Mouse (Mus musculus) CD4-positive naive resting alpha-beta T cell, adult 57 days (primary cell): Measurements from ENCODE around the gene Gm42742. TPM values are rescaled to one million over a fixed set of nuclear protein-coding genes. Genes with fewer than 3 reads are reported as not detected.

Experiments used
- total RNA-seq: library from RNA; stranded (reverse); gene quantifications from one replicate; pipeline ENCODE4 v1.2.4, GENCODE M21; 2023

The Gm42742 gene
- total RNA-seq: 35.1 TPM

DNA sequence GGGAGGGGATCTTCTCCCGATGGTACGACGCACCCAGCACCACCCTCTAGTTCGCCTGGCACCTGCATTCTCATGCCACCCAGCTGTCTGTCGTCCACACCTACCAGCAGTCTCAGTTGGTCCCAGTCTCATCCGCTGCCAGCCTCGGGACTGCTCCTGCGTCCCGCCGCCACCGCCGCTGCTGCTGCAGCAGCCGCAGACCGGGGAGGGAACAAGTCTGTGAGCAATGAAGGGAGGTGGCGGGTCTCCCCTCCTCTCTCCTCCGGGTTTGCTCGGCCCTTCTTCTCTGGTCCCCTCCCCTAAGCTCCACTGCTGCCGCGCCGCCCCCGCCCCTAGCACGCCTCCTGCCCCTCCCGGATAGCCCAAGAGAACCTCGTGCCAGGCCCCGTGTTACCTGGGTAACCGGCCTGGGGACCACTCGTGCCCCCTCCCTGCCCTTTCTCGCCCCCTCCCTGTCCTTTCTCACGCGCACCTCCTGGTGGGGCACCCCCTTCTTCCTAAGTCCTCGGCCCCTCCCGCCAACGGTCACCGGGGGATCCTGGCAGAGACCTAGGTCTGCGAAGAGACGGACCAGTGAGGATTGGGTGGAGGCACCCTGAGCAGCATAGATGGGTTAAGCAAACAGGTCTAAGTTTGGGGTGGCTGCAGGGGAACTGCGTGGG is at the start of gene Gm42742, which contains the start of gene Prrt2:
Gene Gm42742, minus strand, starts transcription at position 197 of the 662 bp plus-strand sequence.
Gene Prrt2, minus strand, starts transcription at position 311 of the 662 bp plus-strand sequence.

DNA sequence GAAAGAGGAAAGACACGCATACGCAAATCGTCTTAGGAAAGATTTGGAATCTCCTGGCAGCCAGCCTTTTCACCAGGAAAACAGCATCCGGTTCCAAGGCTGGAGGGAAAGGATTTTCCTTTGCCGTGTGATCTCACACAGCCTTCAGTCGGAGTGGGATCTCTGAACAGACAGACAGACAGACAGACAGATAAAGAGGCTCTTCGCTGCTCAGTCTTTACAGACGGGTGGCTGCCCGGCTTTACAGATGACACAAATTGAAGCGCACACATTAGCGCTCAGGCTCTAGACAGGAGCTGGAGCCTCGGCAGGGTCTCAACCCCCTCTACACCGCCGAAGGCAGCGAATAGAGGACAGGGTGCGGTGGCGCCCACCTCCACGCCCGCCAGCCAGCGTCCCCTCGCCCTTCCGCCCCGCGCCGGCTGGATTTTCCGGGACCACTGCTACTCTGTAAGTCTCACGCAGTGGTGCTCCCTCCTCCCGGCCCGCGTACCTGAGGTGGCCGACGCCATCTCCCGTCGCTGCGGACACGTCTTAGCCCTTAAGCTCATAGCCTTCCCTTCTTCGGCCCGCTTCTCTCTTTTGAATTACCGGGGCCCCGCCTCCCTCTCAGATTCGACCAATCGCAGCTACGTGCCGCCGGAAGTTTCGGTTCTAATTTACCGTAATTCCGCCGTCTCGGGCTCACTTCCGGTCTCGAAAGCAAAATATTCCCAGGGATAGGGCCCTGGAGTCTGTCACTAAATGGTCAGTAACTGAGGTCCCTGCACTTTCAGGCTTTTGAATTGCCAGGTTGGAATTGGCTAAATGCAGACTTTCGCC is 21.2 kb upstream of the Gm42742 start, which contains the start of gene Kif22:
Gene Kif22, minus strand, starts transcription at position 621 of the 822 bp plus-strand sequence.

DNA sequence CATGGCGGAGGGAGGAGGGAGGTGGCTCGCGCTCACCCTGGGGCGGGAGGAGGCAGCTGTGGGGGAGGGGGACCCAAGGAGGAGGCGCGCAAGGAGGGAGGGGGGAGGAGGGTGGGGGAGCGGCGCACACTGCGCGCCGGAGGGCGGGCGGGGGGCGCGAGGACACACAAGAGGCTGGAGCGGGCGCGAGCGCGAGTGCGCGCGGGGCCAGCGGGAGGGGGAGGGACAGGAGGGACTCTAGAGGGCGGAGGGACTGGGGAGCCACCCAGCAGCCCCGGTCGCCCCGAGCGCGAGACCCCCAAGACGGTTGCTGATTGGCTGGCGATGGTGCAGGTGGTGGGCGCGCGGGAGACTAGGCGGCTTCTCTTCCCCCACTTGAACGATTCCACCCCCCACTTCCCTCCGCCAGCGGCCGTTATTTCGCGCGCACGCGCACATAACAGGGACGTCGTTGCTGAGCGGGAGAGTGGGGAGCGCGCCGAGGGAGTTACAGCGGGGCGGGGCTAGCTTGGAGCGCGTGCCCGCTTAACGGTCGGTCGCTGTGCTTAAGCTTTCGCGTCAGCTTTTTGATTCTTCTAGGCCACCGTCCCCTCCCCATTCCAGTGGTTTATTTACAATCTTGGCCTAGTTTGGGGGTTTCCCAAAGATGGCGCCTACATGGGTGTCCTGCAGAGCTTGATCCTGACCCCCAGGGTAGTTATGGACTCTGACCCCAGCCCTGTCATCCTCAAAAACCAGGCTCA is 6.3 kb upstream of the Gm42742 start, which contains the start of gene Maz:
Gene Maz, minus strand, starts transcription at position 54 of the 743 bp plus-strand sequence.

DNA sequence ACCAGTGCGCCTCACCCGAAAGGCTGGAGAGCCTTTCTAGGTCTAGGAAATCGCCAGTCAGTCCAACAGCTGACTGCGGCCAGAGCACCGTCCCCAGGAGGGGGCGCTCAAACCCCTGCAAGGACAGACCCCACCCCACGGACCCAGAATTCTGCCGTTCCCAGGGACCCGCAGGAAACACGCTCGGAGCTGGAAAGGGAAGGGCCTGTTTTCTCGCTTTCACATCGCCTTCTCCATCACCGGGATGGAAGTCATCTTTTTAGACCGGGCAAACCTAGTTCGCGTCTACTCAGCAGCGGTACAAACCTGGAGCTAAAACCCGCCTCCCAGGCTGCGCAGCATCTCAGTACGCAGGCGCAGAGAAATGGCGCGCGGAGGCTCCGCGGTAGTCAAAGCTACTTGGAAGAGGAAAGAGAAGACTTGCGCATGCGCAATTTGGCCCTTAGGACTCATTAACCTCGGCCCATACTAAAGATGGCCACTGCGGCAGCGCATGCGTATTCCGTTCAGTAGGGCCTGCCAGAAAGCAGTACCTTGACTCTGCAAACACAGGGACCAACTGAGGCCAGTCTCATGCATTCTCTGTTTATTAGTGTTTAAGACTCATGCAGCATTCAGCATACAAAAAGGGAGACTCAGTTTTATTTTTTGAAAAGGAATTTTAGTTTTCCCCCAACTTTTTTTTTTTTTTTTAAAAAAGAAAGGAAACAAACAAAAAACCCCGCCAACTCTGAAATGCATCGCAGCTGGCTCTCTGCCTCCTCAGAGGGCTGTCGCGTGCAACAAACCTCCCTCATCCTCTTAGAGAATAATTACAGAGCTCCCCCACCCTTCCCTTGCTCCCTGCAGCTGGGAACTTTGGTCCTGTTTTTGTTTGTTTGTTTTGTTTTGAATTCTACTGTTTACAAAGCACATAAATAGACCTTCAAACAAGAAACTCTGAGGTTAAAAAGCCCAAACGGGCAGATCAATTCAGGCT is 3.6 kb downstream of the Gm42742 start, which contains the start of gene Pagr1a:
Gene Pagr1a, minus strand, starts transcription at position 382 of the 979 bp plus-strand sequence.

DNA sequence TGATC is 4.6 kb downstream of the Gm42742 start, which contains the start of gene Pagr1b:
Gene Pagr1b, minus strand, starts transcription at position 4 of the 5 bp plus-strand sequence.

DNA sequence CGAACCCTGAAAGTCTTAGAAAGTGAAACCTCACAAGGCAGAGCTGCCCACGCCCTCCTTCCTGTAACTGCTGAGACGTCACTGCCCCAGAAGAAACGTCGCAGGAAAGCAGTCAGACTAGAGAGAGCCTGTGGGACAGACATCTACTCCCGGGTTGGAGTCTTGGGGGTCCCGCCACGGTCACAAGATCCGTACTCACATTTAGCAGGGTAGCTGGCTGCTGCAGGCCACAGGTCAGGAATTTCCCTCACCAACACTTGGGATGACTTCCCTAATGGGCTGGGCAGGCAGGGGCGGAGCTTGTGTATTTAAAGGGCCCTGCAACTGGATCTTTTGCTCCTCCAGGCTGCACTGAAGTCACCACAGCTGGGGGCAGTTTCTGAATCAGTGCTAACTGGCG is 6.6 kb downstream of the Gm42742 start, which contains the start of gene Mvp:
Gene Mvp, minus strand, starts transcription at position 302 of the 400 bp plus-strand sequence.

DNA sequence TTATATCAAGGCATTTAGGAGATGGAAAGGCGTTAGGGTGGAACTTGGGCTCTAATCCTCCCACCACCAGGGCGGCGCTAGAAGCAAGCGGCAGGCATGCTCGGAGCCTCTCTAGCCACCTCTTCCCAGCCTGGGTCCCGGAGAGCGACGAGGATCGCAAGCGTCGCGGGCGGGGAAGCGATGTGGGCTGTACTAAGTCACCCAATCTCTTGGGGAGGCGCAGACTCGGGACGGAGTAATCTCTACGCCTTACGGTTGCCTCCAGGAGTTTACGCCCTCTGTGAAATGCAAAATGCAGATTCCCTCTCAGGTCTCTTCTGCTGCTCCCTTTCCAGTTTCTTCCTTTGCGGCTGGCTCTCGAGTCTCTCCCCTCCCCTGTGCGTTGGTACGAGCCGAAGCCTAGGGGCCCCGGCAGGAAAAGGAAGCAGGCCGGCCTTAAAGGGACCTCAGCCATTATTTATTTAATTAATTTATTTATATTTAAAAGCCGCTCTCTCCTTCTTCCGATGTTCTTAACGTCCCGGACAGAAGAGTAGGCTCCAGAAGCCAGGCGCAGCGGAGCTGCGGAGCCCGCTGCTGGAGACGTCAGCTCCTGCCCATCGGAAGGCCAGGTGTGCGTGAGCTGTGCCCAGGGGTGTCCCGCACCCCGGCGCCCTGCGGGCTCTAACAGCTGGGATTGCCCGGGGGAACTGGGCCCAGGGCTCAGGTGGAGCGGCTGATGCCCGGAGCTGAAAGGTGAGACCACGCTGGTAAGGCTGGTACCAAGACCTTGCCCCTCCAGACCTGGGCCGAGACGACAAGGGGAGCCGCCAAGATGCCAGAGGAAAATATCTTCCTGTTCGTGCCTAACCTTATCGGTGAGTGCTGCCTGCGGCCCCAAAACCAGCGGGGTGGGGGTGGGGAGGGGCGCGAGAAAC is 44.7 kb downstream of the Gm42742 start, which contains the start of gene Cdiptos:
Gene Cdiptos, minus strand, starts transcription at position 149 of the 917 bp plus-strand sequence.

DNA sequence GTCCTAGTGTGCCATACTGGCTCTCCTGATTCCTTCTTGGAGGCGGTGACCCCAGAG is 45.2 kb downstream of the Gm42742 start, which contains the start of gene Cdipt:
Gene Cdipt, plus strand, starts transcription at position 22 of the 57 bp plus-strand sequence.

Other genes starting within 250 kb of the Gm42742 start
- gene Ypel3, start 244.1 kb downstream of the Gm42742 start, total RNA-seq: 256 TPM
- gene Tbx6, start 239.6 kb downstream of the Gm42742 start, total RNA-seq: 11.5 TPM
- gene Ppp4c, start 228.6 kb downstream of the Gm42742 start, total RNA-seq: 252 TPM
- gene Fam57b, start 223.4 kb downstream of the Gm42742 start, total RNA-seq: not detected
- not detected for gene 4930451I11Rik, start 189.5 kb downstream of the Gm42742 start, total RNA-seq
- gene Doc2a, start 173.7 kb downstream of the Gm42742 start, total RNA-seq: not detected
- gene Hirip3, start 159.1 kb downstream of the Gm42742 start, total RNA-seq: 19.3 TPM
- 63.0 TPM for gene Ino80e, start 158.7 kb downstream of the Gm42742 start, total RNA-seq
- gene Taok2, start 136.4 kb downstream of the Gm42742 start, total RNA-seq: 94.6 TPM
- gene Tmem219, start 98.2 kb downstream of the Gm42742 start, total RNA-seq: 36.1 TPM
- gene Kctd13, start 92.2 kb downstream of the Gm42742 start, total RNA-seq: 39.6 TPM
- not detected for gene Asphd1, start 71.5 kb downstream of the Gm42742 start, total RNA-seq
- 9.2 TPM for gene Sez6l2, start 70.5 kb downstream of the Gm42742 start, total RNA-seq
- 154 TPM for gene Cdipt, start 45.2 kb downstream of the Gm42742 start, total RNA-seq
- gene Cdiptos, start 45.0 kb downstream of the Gm42742 start, total RNA-seq: not detected
- gene Mvp, start 6.5 kb downstream of the Gm42742 start, total RNA-seq: 39.4 TPM
- not detected for gene Pagr1b, start 4.6 kb downstream of the Gm42742 start, total RNA-seq
- gene Pagr1a, start 3.7 kb downstream of the Gm42742 start, total RNA-seq: 27.0 TPM
- gene Prrt2, start 114 bp upstream of the Gm42742 start, total RNA-seq: 5.5 TPM
- 228 TPM for gene Maz, start 5.9 kb upstream of the Gm42742 start, total RNA-seq
- 1.9 TPM for gene Kif22, start 21.4 kb upstream of the Gm42742 start, total RNA-seq
- not detected for gene Zg16, start 66.2 kb upstream of the Gm42742 start, total RNA-seq
- gene AI467606, start 70.3 kb upstream of the Gm42742 start, total RNA-seq: 95.7 TPM
- 34.3 TPM for gene Qprt, start 101.1 kb upstream of the Gm42742 start, total RNA-seq
- 356 TPM for gene Spn, start 116.7 kb upstream of the Gm42742 start, total RNA-seq
- 80.1 TPM for gene Cd2bp2, start 175.0 kb upstream of the Gm42742 start, total RNA-seq
- 57.2 TPM for gene Tbc1d10b, start 187.4 kb upstream of the Gm42742 start, total RNA-seq
- 18.8 TPM for gene Mylpf, start 187.8 kb upstream of the Gm42742 start, total RNA-seq
- 12.1 TPM for gene Zfp553, start 212.0 kb upstream of the Gm42742 start, total RNA-seq
- gene Sept1, start 212.0 kb upstream of the Gm42742 start, total RNA-seq: 664 TPM
- gene Zfp771, start 223.2 kb upstream of the Gm42742 start, total RNA-seq: 13.5 TPM
- 15.0 TPM for gene Dctpp1, start 239.6 kb upstream of the Gm42742 start, total RNA-seq